Mouse (Mus musculus): ENCODE measurements at regions not wholly inside any gene's neighbourhood (a gene's known extent, or its start where the extent isn't known, plus 50 kb on each side); places are given as distances from the start of the nearest gene placed in this dataset.

GRCm38 (mm10) chr6:126353346-126353745, 181.9 kb downstream of the Kcna5 start:
- DNase-seq (ENCODE audit: low spot score): no peak

DNA sequence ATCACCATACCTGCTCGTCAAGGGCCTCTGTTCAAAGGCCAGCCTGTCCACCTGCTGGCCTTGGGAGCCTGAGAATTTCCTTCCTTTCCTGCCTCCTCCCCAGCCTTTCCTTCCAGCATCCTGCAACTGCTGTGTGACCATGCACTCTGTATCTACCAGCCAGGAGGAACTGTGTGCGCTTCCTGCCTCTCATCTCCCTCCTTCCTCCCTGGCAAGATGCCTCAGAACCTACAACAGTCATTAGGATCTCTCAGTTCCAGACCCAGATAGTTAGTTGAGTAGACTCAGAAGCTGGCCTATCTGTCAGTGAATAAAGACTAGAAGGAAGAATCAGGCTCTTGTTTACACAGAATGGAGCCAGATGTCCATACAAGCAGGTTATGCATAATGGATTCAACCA, 183.8 kb upstream of the Ntf3 start:
- DNase-seq (ENCODE audit: low spot score): no peak

GRCm38 (mm10) chr6:126349905-126350304, 183.2 kb upstream of the Ntf3 start:
- no peak for DNase-seq (ENCODE audit: low spot score)

DNA sequence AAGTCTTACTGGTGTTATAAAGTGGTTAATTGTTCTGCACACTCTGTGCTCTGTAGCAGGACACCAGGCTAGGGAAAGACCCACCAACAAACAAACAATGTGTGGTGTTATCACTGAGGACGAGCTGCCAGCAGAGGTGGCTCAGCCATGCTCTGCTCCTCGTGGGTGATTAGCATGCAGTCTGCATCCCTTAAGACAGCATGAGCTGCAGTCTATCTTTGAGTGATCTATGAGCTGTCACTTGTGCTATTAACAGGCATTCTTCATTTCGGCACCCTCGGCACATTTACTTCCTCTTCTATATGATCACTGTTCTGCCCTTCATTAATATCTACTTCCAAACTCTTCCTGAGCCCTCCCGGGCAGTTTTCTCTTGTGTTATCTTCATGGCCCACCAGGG, 178.5 kb upstream of the Ntf3 start:
- no peak for DNase-seq (ENCODE audit: low spot score)

DNA sequence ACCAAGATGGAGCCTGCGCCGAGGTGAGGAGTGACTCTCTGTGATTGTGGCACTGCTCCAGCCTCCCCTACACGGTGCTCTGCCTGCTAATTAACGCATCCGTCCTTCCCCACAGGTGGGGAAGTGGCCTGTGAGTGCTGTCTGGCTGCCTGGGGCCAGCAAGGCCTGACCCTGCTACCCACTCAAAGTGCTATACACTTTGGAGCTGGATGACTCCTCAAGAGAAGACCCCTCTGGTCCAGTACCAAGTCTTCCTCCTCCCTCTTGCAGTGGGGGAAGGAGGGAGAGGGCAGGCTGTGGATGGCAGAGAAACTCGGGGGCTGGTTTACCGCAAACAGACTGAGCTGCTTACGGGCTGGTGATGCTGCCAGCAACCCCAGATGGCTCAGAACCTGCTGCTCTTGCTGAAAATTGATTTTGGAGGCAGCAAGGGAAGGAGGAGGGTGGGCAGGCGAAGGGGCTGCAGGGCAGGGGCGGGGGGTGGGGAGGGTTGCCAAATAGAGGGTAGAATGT, 173.4 kb upstream of the Ntf3 start:
- DNase-seq (ENCODE audit: low spot score): no peak

DNA sequence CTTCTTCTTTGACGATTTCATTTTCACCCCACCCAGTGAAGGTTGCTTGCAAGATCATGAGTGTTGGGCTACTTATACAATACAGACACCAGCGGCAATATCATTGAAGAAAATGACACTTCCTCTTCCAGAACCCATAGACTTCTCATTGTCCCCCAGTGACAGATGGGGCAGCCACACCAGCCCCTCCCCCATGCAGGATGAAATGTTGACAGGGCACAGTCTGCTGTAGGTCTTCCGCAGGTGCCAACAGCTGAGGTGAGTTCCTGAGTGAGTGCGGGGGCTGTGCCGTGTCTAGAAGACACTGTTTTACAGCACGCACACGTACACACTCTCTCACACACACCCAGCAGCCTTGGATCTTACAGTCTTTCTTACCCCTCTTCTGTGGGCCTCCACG, 171.0 kb upstream of the Ntf3 start:
- DNase-seq (ENCODE audit: low spot score): no peak

- DNase-seq (ENCODE audit: low spot score): no peak
These were observed 167.5 kb upstream of the Ntf3 start for GRCm38 (mm10) chr6:126334258-126334657.

DNA sequence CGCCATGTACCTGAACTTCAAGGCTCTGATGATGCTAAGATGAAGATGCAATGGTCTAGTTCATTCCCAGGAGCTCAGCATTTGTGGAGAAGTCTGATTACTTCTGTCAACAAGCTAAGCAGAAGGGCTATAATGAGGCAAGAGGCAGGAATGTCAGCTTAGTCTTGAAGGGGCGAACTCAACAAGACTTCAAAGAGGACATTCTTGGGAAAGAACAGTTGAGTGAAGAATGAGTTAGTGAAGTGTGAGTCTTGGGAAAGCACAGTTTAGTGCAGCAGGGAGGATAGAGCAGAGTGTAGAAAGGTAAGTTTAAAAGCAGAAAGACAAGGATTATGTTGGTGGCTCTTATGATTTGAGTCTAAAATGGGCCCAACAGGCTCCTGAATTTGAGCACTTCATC, 160.5 kb upstream of the Ntf3 start:
- no peak for DNase-seq (ENCODE audit: low spot score)

- no peak for DNase-seq (ENCODE audit: low spot score)
These were observed 151.8 kb upstream of the Ntf3 start for GRCm38 (mm10) chr6:126318523-126318922.

DNA sequence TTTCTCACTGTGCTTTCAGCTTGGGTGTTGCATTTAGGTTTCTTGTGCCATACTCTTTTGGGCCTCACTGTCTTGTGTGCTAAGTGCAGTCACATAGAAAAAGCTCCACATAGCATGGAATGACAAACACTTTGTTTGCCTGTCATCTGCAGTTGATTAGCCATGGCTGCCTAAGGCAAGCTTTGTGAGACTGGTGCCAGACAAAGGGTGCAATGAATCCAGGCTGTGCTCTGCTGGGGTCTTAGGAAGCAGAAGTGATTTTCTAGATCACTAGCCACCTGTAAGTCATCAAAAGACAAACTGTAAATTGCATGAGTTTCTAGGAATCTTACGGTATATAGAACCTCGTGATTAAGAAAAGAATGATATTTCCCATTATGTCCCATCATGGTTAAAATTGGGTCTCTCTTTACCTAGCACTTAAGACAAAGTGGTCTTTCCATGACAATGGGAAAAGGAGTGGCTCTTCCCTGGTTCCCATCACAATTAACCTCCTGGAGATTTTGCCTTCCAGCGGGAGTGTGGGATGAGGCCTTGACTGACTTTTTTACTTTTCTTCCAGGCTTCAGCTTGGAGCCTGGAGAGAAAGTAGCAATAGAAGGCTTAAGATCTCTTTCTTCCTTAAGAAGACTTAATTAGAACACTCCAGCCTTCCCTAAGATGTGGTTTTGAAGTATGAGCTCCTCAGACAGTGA, 144.2 kb upstream of the Ntf3 start:
- DNase-seq (ENCODE audit: low spot score): no peak

GRCm38 (mm10) chr6:126303086-126303485, 136.4 kb upstream of the Ntf3 start:
- no peak for DNase-seq (ENCODE audit: low spot score)

- no peak for DNase-seq (ENCODE audit: low spot score)
These were observed 124.9 kb upstream of the Ntf3 start for GRCm38 (mm10) chr6:126291581-126291980.

DNA sequence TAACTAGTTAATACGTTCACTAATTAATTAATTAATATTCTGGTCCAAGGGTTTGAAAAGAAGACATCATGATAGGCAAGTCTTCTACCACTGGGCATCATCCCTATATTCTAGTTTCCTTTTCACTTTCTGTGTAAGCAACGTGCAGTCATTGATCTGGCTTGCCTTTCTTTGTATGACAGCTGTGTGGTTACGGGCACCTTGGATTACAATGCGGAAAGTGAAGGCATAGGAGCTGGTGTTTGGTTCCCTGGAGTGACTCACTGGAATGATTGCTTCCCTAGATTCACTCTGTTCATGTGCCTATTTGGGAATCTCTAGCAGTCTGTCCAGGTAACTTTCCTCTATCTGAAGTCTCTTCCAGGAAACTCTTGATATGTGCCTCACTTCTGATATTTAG, 120.5 kb upstream of the Ntf3 start:
- no peak for DNase-seq (ENCODE audit: low spot score)

- DNase-seq (ENCODE audit: low spot score): no peak
These were observed 119.5 kb upstream of the Ntf3 start for GRCm38 (mm10) chr6:126286201-126286600.

DNA sequence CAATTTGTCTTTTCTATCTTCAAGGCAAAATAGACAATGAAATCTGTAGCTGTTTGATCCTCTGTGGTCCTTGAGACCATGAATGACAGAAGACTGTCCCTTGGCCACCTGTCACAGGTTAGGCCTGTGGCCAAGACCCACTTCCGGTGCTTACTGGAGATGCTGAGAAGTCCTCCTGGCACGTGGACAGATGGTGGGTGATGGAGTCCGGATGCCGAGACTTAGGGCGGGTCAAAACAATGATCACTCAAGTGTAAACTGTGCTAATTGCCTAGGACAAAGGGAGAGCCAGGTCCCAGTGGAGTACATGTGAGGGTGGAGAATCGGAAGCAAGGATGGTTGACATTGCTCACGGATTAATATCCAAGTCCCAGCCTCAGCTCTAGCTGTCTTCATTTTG, 117.7 kb upstream of the Ntf3 start:
- DNase-seq (ENCODE audit: low spot score): no peak

DNA sequence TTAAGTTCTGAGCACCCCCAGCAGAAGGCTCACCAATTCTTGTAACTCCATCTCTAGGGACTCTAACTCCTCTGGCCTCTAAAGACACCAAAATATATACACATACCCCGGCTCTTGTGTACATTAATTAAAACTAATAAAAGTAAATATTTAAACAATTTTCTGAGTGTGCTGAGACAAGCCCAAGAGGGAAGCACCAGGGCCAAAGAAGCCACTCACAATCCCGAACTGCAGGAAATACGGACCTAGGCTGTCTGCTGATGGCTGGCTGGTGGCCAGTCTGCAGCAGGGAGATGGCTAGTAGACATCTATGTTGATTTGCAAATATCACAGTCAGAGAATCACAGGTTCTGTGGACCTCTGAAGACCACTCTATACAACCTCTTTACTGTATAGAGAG, 113.6 kb upstream of the Ntf3 start:
- no peak for DNase-seq (ENCODE audit: low spot score)

GRCm38 (mm10) chr6:126245986-126246385, 79.3 kb upstream of the Ntf3 start:
- DNase-seq (ENCODE audit: low spot score): no peak

DNA sequence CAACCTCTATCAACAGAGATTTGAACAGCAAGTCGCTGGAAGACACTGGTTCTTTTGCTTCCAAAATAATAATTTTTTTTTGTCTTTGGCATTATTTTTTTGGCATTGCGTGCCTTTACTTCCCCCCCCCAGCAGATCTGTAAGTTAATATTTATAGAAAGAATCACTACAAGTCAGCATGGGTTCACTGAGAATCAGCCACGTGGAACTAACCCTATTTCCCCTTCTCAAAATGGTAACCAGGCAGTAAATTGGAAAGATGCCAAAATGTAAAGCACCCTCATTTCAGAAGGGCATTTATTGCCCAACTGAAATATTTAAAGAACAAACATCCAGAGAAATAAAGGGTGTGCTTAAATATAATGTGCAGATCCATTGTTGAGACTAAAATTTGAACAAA, 78.7 kb upstream of the Ntf3 start:
- DNase-seq (ENCODE audit: low spot score): no peak

- no peak for DNase-seq (ENCODE audit: low spot score)
These were observed 75.6 kb upstream of the Ntf3 start for GRCm38 (mm10) chr6:126242299-126242698.

GRCm38 (mm10) chr6:126240256-126240655, 73.5 kb upstream of the Ntf3 start:
- no peak for DNase-seq (ENCODE audit: low spot score)
